Mouse (Mus musculus): Measurements from ENCODE around the gene Npas3.

- TF ChIP-seq TAL1 (IDR thresholded peaks at IDR 0.05; ENCODE audit: low read length) (no peak), GATA1 (IDR thresholded peaks at IDR 0.05; ENCODE audit: low read length) (no peak)
Observed at GRCm38 (mm10) chr12:53448040-53448439, 199.6 kb downstream of the Npas3 start.
